Mouse (Mus musculus) cortical plate, adult 2 months (tissue): Measurements from ENCODE around the gene Snx1.
A peak's percentile ranks its signal among the peaks of the same experiment; 100 is the strongest.

Source experiments
- CTCF ChIP-seq: fragments of 200-500 bp; IDR thresholded peaks from 2 replicates; pipeline ENCODE4 v1.5.1; 2011; ENCODE audit warnings: mild to moderate bottlenecking, control low read depth, low read length; ENCODE audit not compliant: insufficient read depth; ENCODE audit errors: extremely low read depth
- POLR2A ChIP-seq: fragments of 200-500 bp; IDR thresholded peaks from 2 replicates; pipeline ENCODE4 v1.6.1; 2011; ENCODE audit warnings: mild to moderate bottlenecking, low read length, control low read depth; ENCODE audit not compliant: insufficient read depth; ENCODE audit errors: extremely low read depth

- TF ChIP-seq CTCF (peak; percentile 46), POLR2A (0 out of 2 replicates have a peak, but pooled peaks have one; percentile 9)
These were observed 58.8 kb downstream of the Snx1 start for GRCm38 (mm10) chr9:66067542-66067941.
